Mouse (Mus musculus) spleen, postnatal 10 days (tissue): ENCODE data around the gene Cdc42se1.
A peak's percentile ranks its signal among the peaks of the same experiment; 100 is the strongest.

Experiments used
- DNase-seq, 2 experiments: peaks; one replicate each; pipeline ENCODE4 v3.0.0; 2021 to 2022; ENCODE audit warnings: low spot score in 2 of 2

Cdc42se1 gene

DNA sequence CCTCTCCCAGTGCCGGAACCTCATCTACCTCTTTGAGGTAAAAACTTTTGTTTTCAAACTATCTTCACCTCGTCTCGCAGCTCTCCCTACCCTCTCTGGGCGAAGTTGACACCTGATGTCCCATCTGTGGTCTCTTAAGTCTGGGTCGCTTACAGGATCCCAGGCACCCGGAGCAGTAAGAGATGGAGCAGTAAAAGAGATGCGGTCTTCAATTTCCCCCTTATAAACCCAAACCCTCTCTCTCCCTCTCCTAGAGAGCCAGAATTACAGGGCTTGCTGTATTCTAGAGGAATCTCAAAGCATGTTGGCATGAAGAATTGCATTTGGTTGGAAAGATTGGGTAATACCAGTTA, 55.0 kb downstream of the Cdc42se1 start:
- no peak for DNase-seq

DNA sequence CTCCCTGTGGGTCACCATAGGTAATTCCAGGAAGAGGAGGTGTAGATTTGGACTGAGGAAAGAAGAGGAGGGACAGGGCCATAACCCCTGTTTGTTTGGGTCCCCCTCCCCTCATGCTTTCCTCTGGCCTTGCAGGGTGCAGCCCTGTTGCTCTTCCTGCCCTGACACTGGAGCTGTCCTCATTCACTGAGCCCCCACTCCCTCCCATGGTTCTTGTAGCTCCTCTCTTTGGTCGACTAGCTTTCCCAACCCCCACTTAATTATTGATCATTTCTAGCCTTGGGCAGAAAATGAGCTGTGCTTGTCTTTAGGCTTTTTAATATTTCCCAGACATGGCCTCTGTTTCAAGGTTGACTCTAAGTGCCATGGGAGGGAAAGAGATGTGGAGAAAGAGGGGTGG, 55.5 kb downstream of the Cdc42se1 start:
- peak in 1 of 2 experiments; percentile 14 for DNase-seq

GRCm38 (mm10) chr3:95284501-95285281, 56.2 kb downstream of the Cdc42se1 start:
- DNase-seq, result no peak

GRCm38 (mm10) chr3:95285390-95285789, 56.9 kb downstream of the Cdc42se1 start:
- no peak for DNase-seq
